Mouse (Mus musculus): Measurements from ENCODE around the gene Rprd1b.
A peak's percentile ranks its signal among the peaks of the same experiment; 100 is the strongest.

The Rprd1b gene

GRCm38 (mm10) chr2:158175433-158175832, 147.1 kb downstream of the Rprd1b start:
- DNase-seq (ENCODE audit: low read depth, low spot score): no peak

GRCm38 (mm10) chr2:158176763-158177162, 148.5 kb downstream of the Rprd1b start:
- DNase-seq (ENCODE audit: low read depth, low spot score): no peak

- DNase-seq (ENCODE audit: low read depth, low spot score): no peak
Measured at GRCm38 (mm10) chr2:158177574-158177973, 149.3 kb downstream of the Rprd1b start.

- DNase-seq (ENCODE audit: low read depth, low spot score): no peak
Measured at GRCm38 (mm10) chr2:158178139-158178538, 149.8 kb downstream of the Rprd1b start.

- no peak for DNase-seq (ENCODE audit: low read depth, low spot score)
Measured at GRCm38 (mm10) chr2:158178696-158179369, 150.5 kb downstream of the Rprd1b start.

GRCm38 (mm10) chr2:158179370-158180111, 151.2 kb downstream of the Rprd1b start:
- peak; percentile 68 for DNase-seq (ENCODE audit: low read depth, low spot score)

GRCm38 (mm10) chr2:158180797-158181196, 152.5 kb downstream of the Rprd1b start:
- DNase-seq (ENCODE audit: low read depth, low spot score): peak; percentile 57
